Mouse (Mus musculus): ENCODE data around the gene Mrps27. TPM values are rescaled to one million over a fixed set of nuclear protein-coding genes. Genes with fewer than 3 reads are reported as not detected.

Gene Mrps27
- polyA plus RNA-seq, 1 experiment from 2014 or later = 38.2 TPM

GRCm38 (mm10) chr13:99433068-99434008 is 88.8 kb downstream of the Mrps27 start:
- Histone ChIP-seq H3K9ac (replicated peaks; ENCODE audit: low read length) (no peak overlapping the region), H3K27me3 (ENCODE audit: control insufficient read depth, insufficient read depth, low read length) (no peaks in the 10 kb centered on the region), H3K27ac (replicated peaks; ENCODE audit: low read depth, low read length) (no peak overlapping the region), H3K4me3 (replicated peaks; ENCODE audit: low read depth, low read length) (no peak overlapping the region), H3K4me1 (ENCODE audit: control insufficient read depth, insufficient read depth, low read length) (no peaks in the 10 kb centered on the region), H3K36me3 (ENCODE audit: control insufficient read depth, insufficient read depth, low read length) (peaks cover 100% of the 10 kb centered on the region), H3K9me3 (ENCODE audit: control insufficient read depth, low read length) (no peaks in the 10 kb centered on the region), H3K4me2 (ENCODE audit: low read length) (no peak overlapping the region)
- 98% methylated on average over 29 of the region's 29 CpGs for WGBS
- DNase-seq = no peak
- ATAC-seq (ENCODE audit: low FRiP score, low TSS enrichment) = no peak

GRCm38 (mm10) chr13:99434494-99434893 is 89.9 kb downstream of the Mrps27 start:
- no peak overlapping the region for H3K27ac ChIP-seq (replicated peaks; ENCODE audit: low read depth, low read length)
- H3K9me3 ChIP-seq (ENCODE audit: control insufficient read depth, low read length) = no peaks in the 10 kb centered on the region
- ATAC-seq (ENCODE audit: low FRiP score, low TSS enrichment) (no peak), DNase-seq (no peak)
- H3K27me3 ChIP-seq (ENCODE audit: control insufficient read depth, insufficient read depth, low read length) = no peaks in the 10 kb centered on the region
- H3K4me1 ChIP-seq (ENCODE audit: control insufficient read depth, insufficient read depth, low read length) = no peaks in the 10 kb centered on the region
- H3K4me2 ChIP-seq (ENCODE audit: low read length) = no peak overlapping the region
- peaks cover 99% of the 10 kb centered on the region for H3K36me3 ChIP-seq (ENCODE audit: control insufficient read depth, insufficient read depth, low read length)
- H3K4me3 ChIP-seq (replicated peaks; ENCODE audit: low read depth, low read length) = no peak overlapping the region
- WGBS = 96% methylated on average over 9 of the region's 9 CpGs
- no peak overlapping the region for H3K9ac ChIP-seq (replicated peaks; ENCODE audit: low read length)

- DNase-seq (no peak), ATAC-seq (ENCODE audit: low FRiP score, low TSS enrichment) (no peak)
- no peaks in the 10 kb centered on the region for H3K9me3 ChIP-seq (ENCODE audit: control insufficient read depth, low read length)
- no peaks in the 10 kb centered on the region for H3K27me3 ChIP-seq (ENCODE audit: control insufficient read depth, insufficient read depth, low read length)
- H3K27ac ChIP-seq (replicated peaks; ENCODE audit: low read depth, low read length) = no peak overlapping the region
- H3K4me2 ChIP-seq (ENCODE audit: low read length) = no peak overlapping the region
- H3K4me1 ChIP-seq (ENCODE audit: control insufficient read depth, insufficient read depth, low read length) = peaks cover 3% of the 10 kb centered on the region
- H3K9ac ChIP-seq (replicated peaks; ENCODE audit: low read length) = no peak overlapping the region
- H3K36me3 ChIP-seq (ENCODE audit: control insufficient read depth, insufficient read depth, low read length) = peaks cover 99% of the 10 kb centered on the region
- H3K4me3 ChIP-seq (replicated peaks; ENCODE audit: low read depth, low read length) = no peak overlapping the region
Observed at GRCm38 (mm10) chr13:99437051-99437450, 92.5 kb downstream of the Mrps27 start.

- Histone ChIP-seq H3K9me3 (ENCODE audit: control insufficient read depth, low read length) (no peaks in the 10 kb centered on the region), H3K4me3 (replicated peaks; ENCODE audit: low read depth, low read length) (no peak overlapping the region), H3K36me3 (ENCODE audit: control insufficient read depth, insufficient read depth, low read length) (peaks cover 79% of the 10 kb centered on the region), H3K4me2 (ENCODE audit: low read length) (no peak overlapping the region), H3K27me3 (ENCODE audit: control insufficient read depth, insufficient read depth, low read length) (no peaks in the 10 kb centered on the region), H3K27ac (replicated peaks; ENCODE audit: low read depth, low read length) (no peak overlapping the region), H3K4me1 (ENCODE audit: control insufficient read depth, insufficient read depth, low read length) (peaks cover 26% of the 10 kb centered on the region), H3K9ac (replicated peaks; ENCODE audit: low read length) (no peak overlapping the region)
- ATAC-seq (ENCODE audit: low FRiP score, low TSS enrichment) (no peak), DNase-seq (no peak)
- WGBS = 96% methylated on average over 5 of the region's 5 CpGs
Observed at GRCm38 (mm10) chr13:99439357-99439756, 94.8 kb downstream of the Mrps27 start.

- Histone ChIP-seq H3K27me3 (ENCODE audit: control insufficient read depth, insufficient read depth, low read length) (no peaks in the 10 kb centered on the region), H3K27ac (replicated peaks; ENCODE audit: low read depth, low read length) (peak overlapping the region; percentile 50; the same call in 1 of the 2 replicates), H3K36me3 (ENCODE audit: control insufficient read depth, insufficient read depth, low read length) (peaks cover 70% of the 10 kb centered on the region), H3K4me1 (ENCODE audit: control insufficient read depth, insufficient read depth, low read length) (peaks cover 35% of the 10 kb centered on the region), H3K4me3 (replicated peaks; ENCODE audit: low read depth, low read length) (no peak overlapping the region), H3K9me3 (ENCODE audit: control insufficient read depth, low read length) (no peaks in the 10 kb centered on the region), H3K9ac (replicated peaks; ENCODE audit: low read length) (no peak overlapping the region), H3K4me2 (ENCODE audit: low read length) (no peak overlapping the region)
- ATAC-seq (ENCODE audit: low FRiP score, low TSS enrichment) = no peak
- WGBS = 94% methylated on average over 2 of the region's 2 CpGs
- no peak for DNase-seq
Observed at GRCm38 (mm10) chr13:99440228-99440627, 95.6 kb downstream of the Mrps27 start.

GRCm38 (mm10) chr13:99441700-99442433 is 97.3 kb downstream of the Mrps27 start:
- WGBS = 42% methylated on average over 18 of the region's 18 CpGs
- H3K36me3 ChIP-seq (ENCODE audit: control insufficient read depth, insufficient read depth, low read length) = peaks cover 54% of the 10 kb centered on the region
- no peaks in the 10 kb centered on the region for H3K9me3 ChIP-seq (ENCODE audit: control insufficient read depth, low read length)
- H3K9ac ChIP-seq (replicated peaks; ENCODE audit: low read length) = no peak overlapping the region
- H3K4me2 ChIP-seq (ENCODE audit: low read length) = peak overlapping the region; percentile 47
- no peaks in the 10 kb centered on the region for H3K27me3 ChIP-seq (ENCODE audit: control insufficient read depth, insufficient read depth, low read length)
- H3K4me3 ChIP-seq (replicated peaks; ENCODE audit: low read depth, low read length) = peak overlapping the region; percentile 17
- ATAC-seq (ENCODE audit: low FRiP score, low TSS enrichment) (no peak), DNase-seq (no peak)
- peaks cover 50% of the 10 kb centered on the region for H3K4me1 ChIP-seq (ENCODE audit: control insufficient read depth, insufficient read depth, low read length)
- H3K27ac ChIP-seq (replicated peaks; ENCODE audit: low read depth, low read length) = 0 out of 2 replicates have a peak overlapping the region, but pooled peaks have one; percentile 10

- WGBS = 7% methylated on average over 12 of the region's 12 CpGs
- DNase-seq (no peak), ATAC-seq (ENCODE audit: low FRiP score, low TSS enrichment) (no peak)
- Histone ChIP-seq H3K36me3 (ENCODE audit: control insufficient read depth, insufficient read depth, low read length) (peaks cover 46% of the 10 kb centered on the region), H3K27ac (replicated peaks; ENCODE audit: low read depth, low read length) (peak overlapping the region; percentile 88; the same call in 1 of the 2 replicates), H3K4me2 (ENCODE audit: low read length) (peak overlapping the region; percentile 47), H3K4me1 (ENCODE audit: control insufficient read depth, insufficient read depth, low read length) (peaks cover 58% of the 10 kb centered on the region), H3K4me3 (replicated peaks; ENCODE audit: low read depth, low read length) (peak overlapping the region; percentile 17), H3K9ac (replicated peaks; ENCODE audit: low read length) (no peak overlapping the region; the same call in 1 of the 2 replicates), H3K9me3 (ENCODE audit: control insufficient read depth, low read length) (no peaks in the 10 kb centered on the region), H3K27me3 (ENCODE audit: control insufficient read depth, insufficient read depth, low read length) (no peaks in the 10 kb centered on the region)
Observed at GRCm38 (mm10) chr13:99442434-99443249, 98.1 kb downstream of the Mrps27 start.

GRCm38 (mm10) chr13:99443484-99444175 is 99.0 kb downstream of the Mrps27 start:
- Histone ChIP-seq H3K4me3 (replicated peaks; ENCODE audit: low read depth, low read length) (peak overlapping the region; percentile 17), H3K9me3 (ENCODE audit: control insufficient read depth, low read length) (no peaks in the 10 kb centered on the region)
- WGBS = 3% methylated on average over 7 of the region's 7 CpGs

More at GRCm38 (mm10) chr13:99443484-99444175, 99.0 kb downstream of the Mrps27 start:
- ATAC-seq (ENCODE audit: low FRiP score, low TSS enrichment) (peak; percentile 18), DNase-seq (peak; percentile 71)
- peaks cover 36% of the 10 kb centered on the region for H3K36me3 ChIP-seq (ENCODE audit: control insufficient read depth, insufficient read depth, low read length)
- H3K27me3 ChIP-seq (ENCODE audit: control insufficient read depth, insufficient read depth, low read length) = no peaks in the 10 kb centered on the region
- H3K9ac ChIP-seq (replicated peaks; ENCODE audit: low read length) = peak overlapping the region; percentile 2
- H3K4me1 ChIP-seq (ENCODE audit: control insufficient read depth, insufficient read depth, low read length) = peaks cover 67% of the 10 kb centered on the region
- peak overlapping the region; percentile 88 for H3K27ac ChIP-seq (replicated peaks; ENCODE audit: low read depth, low read length)
- H3K4me2 ChIP-seq (ENCODE audit: low read length) = peak overlapping the region; percentile 47
